Mouse (Mus musculus) midbrain, embryonic 16.5 days (tissue): ENCODE measurements around the gene Idh1. TPM values are rescaled to one million over a fixed set of nuclear protein-coding genes. Genes with fewer than 3 reads are reported as not detected.

Source experiments
- ATAC-seq: fragments of 200-750 bp; cut with Nextera tagmentation; 2 replicates; pipeline ENCODE4 v1.8.0; 2017; ENCODE audit warnings: moderate TSS enrichment
- H3K27ac ChIP-seq: fragments of 300-500 bp; sonication (generic); 2 replicates; pipeline ENCODE4 v1.5.1; 2014; ENCODE audit warnings: mild to moderate bottlenecking, low read length, mixed read lengths
- H3K27me3 ChIP-seq: fragments of 300-500 bp; sonication (generic); 2 replicates; pipeline ENCODE4 v1.6.1; 2014; ENCODE audit warnings: low read depth, low read length, mixed read lengths; ENCODE audit not compliant: control insufficient read depth, insufficient read depth
- H3K36me3 ChIP-seq: fragments of 300-500 bp; sonication (generic); 2 replicates; pipeline ENCODE4 v1.6.1; 2014; ENCODE audit warnings: mild to moderate bottlenecking, low read length, moderate library complexity, mixed read lengths; ENCODE audit not compliant: control insufficient read depth, insufficient read depth
- H3K4me1 ChIP-seq: fragments of 300-500 bp; sonication (generic); 2 replicates; pipeline ENCODE4 v1.6.1; 2014; ENCODE audit warnings: mild to moderate bottlenecking, low read length, mixed read lengths; ENCODE audit not compliant: control insufficient read depth, insufficient read depth
- H3K4me2 ChIP-seq: fragments of 300-500 bp; sonication (generic); 2 replicates; pipeline ENCODE4 v1.6.1; 2014; ENCODE audit warnings: mild to moderate bottlenecking, low read length, mixed read lengths
- H3K4me3 ChIP-seq: fragments of 300-500 bp; sonication (generic); 2 replicates; pipeline ENCODE4 v1.5.1; 2014; ENCODE audit warnings: low read depth, mild to moderate bottlenecking, low read length, moderate library complexity, mixed read lengths
- H3K9ac ChIP-seq: fragments of 300-500 bp; sonication (generic); 2 replicates; pipeline ENCODE4 v1.6.1; 2014; ENCODE audit warnings: low read depth, low read length, mixed read lengths
- H3K9me3 ChIP-seq: fragments of 300-500 bp; sonication (generic); replicated peaks from 2 replicates; pipeline ENCODE4 v1.6.1; 2014; ENCODE audit warnings: mild to moderate bottlenecking, low read length, mixed read lengths; ENCODE audit not compliant: control insufficient read depth, poor library complexity, severe bottlenecking
- WGBS: fragments of 180-500 bp; shearing (Covaris S2); extraction: QIAGEN DNeasy Blood & Tissue Kit; methylation state at CpG from one replicate; pipeline ENCODE4 v1.1.7; 2014; 5-methylcytosine and 5-hydroxymethylcytosine counted together
- polyA plus RNA-seq: library from polyadenylated mRNA; unstranded; fragments of >200 nt; fragmentation: Nextera tagmentation; extraction: Ambion mirVana; gene quantifications from 2 replicates; pipeline ENCODE4 v1.2.1, GENCODE M21; 2015

The Idh1 gene
- polyA plus RNA-seq, 1 experiment from 2014 or later = 553 TPM

- H3K4me2 ChIP-seq = no peak overlapping the region
- no peak overlapping the region for H3K4me3 ChIP-seq
- no peaks in the 10 kb centered on the region for H3K36me3 ChIP-seq
- no peak overlapping the region for H3K9ac ChIP-seq
- 80% methylated on average over 1 of the region's 1 CpGs for WGBS
- H3K27ac ChIP-seq = no peak overlapping the region
- no peaks in the 10 kb centered on the region for H3K4me1 ChIP-seq
- H3K9me3 ChIP-seq = no peaks in the 10 kb centered on the region
- no peaks in the 10 kb centered on the region for H3K27me3 ChIP-seq
- no peak for ATAC-seq
Observed at GRCm38 (mm10) chr1:65132833-65133232, 53.5 kb downstream of the Idh1 start.

- no peaks in the 10 kb centered on the region for H3K4me1 ChIP-seq
- H3K4me3 ChIP-seq = no peak overlapping the region
- no peak overlapping the region for H3K27ac ChIP-seq
- no peaks in the 10 kb centered on the region for H3K36me3 ChIP-seq
- ATAC-seq = no peak
- H3K4me2 ChIP-seq = no peak overlapping the region
- no peak overlapping the region for H3K9ac ChIP-seq
- no peaks in the 10 kb centered on the region for H3K27me3 ChIP-seq
- no peaks in the 10 kb centered on the region for H3K9me3 ChIP-seq
- 95% methylated on average over 1 of the region's 1 CpGs for WGBS
Observed at GRCm38 (mm10) chr1:65131671-65132070, 54.6 kb downstream of the Idh1 start.

GRCm38 (mm10) chr1:65130226-65130625, 56.1 kb downstream of the Idh1 start:
- no peaks in the 10 kb centered on the region for H3K36me3 ChIP-seq
- ATAC-seq = no peak
- H3K9me3 ChIP-seq = no peaks in the 10 kb centered on the region
- H3K4me2 ChIP-seq = no peak overlapping the region
- no peaks in the 10 kb centered on the region for H3K4me1 ChIP-seq
- WGBS = 68% methylated on average over 3 of the region's 3 CpGs
- H3K9ac ChIP-seq = no peak overlapping the region
- H3K27me3 ChIP-seq = no peaks in the 10 kb centered on the region
- H3K27ac ChIP-seq = no peak overlapping the region
- H3K4me3 ChIP-seq = no peak overlapping the region

GRCm38 (mm10) chr1:65129634-65130180, 56.6 kb downstream of the Idh1 start:
- no peaks in the 10 kb centered on the region for H3K4me1 ChIP-seq
- H3K4me3 ChIP-seq = no peak overlapping the region
- no peaks in the 10 kb centered on the region for H3K27me3 ChIP-seq
- H3K9me3 ChIP-seq = no peaks in the 10 kb centered on the region
- no peak for ATAC-seq
- H3K27ac ChIP-seq = no peak overlapping the region
- no peak overlapping the region for H3K4me2 ChIP-seq
- H3K9ac ChIP-seq = no peak overlapping the region
- H3K36me3 ChIP-seq = no peaks in the 10 kb centered on the region
- WGBS = 73% methylated on average over 3 of the region's 3 CpGs

- Histone ChIP-seq H3K27ac (no peak within 1 kb of the TSS), H3K9ac (no peak within 1 kb of the TSS), H3K4me1 (no peaks in the 10 kb centered on the region), H3K27me3 (no peaks in the 10 kb centered on the region), H3K36me3 (no peaks in the 10 kb centered on the region), H3K4me3 (peak within 1 kb of the TSS; percentile 41), H3K9me3 (no peaks in the 10 kb centered on the region), H3K4me2 (peak within 1 kb of the TSS; percentile 58)
- WGBS = 18% methylated on average over 9 of the region's 9 CpGs
- peak; percentile 76 for ATAC-seq
Observed at GRCm38 (mm10) chr1:65122574-65123372, 63.5 kb downstream of the Idh1 start, which contains the start of gene D630023F18Rik. Gene D630023F18Rik (minus strand): TSS chr1:65123214.

- WGBS = 79% methylated on average over 1 of the region's 1 CpGs
- Histone ChIP-seq H3K27me3 (no peaks in the 10 kb centered on the region), H3K36me3 (no peaks in the 10 kb centered on the region), H3K9ac (no peak within 1 kb of the TSS), H3K4me3 (no peak within 1 kb of the TSS), H3K9me3 (no peaks in the 10 kb centered on the region), H3K4me2 (no peak within 1 kb of the TSS), H3K27ac (no peak within 1 kb of the TSS), H3K4me1 (no peaks in the 10 kb centered on the region)
- ATAC-seq = no peak
Observed at GRCm38 (mm10) chr1:65119438-65119837, 66.9 kb downstream of the Idh1 start, which contains the start of gene Gm28845. Gene Gm28845 (minus strand): TSS chr1:65119558.

GRCm38 (mm10) chr1:65118150-65118913, 68.0 kb downstream of the Idh1 start:
- Histone ChIP-seq H3K9me3 (no peaks in the 10 kb centered on the region), H3K36me3 (no peaks in the 10 kb centered on the region), H3K27me3 (no peaks in the 10 kb centered on the region), H3K27ac (no peak overlapping the region), H3K4me3 (no peak overlapping the region), H3K4me2 (no peak overlapping the region), H3K4me1 (no peaks in the 10 kb centered on the region), H3K9ac (no peak overlapping the region)
- 80% methylated on average over 8 of the region's 8 CpGs for WGBS
- ATAC-seq = no peak

GRCm38 (mm10) chr1:65113536-65114172, 72.6 kb downstream of the Idh1 start:
- Histone ChIP-seq H3K27ac (no peak overlapping the region), H3K36me3 (no peaks in the 10 kb centered on the region), H3K9me3 (no peaks in the 10 kb centered on the region), H3K4me1 (no peaks in the 10 kb centered on the region), H3K4me2 (no peak overlapping the region), H3K4me3 (no peak overlapping the region), H3K27me3 (no peaks in the 10 kb centered on the region), H3K9ac (no peak overlapping the region)
- WGBS = 90% methylated on average over 5 of the region's 5 CpGs
- no peak for ATAC-seq
